Mouse (Mus musculus) CD4-positive helper T cell, adult 2 months (primary cell): Measurements from ENCODE around the gene Cfap61.
"Not testable (repeated sequence)": the region's sequence is repeated elsewhere in the genome, so short reads cannot be mapped to it uniquely, and the experiment has no call there.

Source experiments
- DNase-seq: peaks from one replicate; pipeline ENCODE4 v3.0.0-alpha.2; 2012; ENCODE audit warnings: low read depth, missing footprints, low spot score

Gene Cfap61

DNA sequence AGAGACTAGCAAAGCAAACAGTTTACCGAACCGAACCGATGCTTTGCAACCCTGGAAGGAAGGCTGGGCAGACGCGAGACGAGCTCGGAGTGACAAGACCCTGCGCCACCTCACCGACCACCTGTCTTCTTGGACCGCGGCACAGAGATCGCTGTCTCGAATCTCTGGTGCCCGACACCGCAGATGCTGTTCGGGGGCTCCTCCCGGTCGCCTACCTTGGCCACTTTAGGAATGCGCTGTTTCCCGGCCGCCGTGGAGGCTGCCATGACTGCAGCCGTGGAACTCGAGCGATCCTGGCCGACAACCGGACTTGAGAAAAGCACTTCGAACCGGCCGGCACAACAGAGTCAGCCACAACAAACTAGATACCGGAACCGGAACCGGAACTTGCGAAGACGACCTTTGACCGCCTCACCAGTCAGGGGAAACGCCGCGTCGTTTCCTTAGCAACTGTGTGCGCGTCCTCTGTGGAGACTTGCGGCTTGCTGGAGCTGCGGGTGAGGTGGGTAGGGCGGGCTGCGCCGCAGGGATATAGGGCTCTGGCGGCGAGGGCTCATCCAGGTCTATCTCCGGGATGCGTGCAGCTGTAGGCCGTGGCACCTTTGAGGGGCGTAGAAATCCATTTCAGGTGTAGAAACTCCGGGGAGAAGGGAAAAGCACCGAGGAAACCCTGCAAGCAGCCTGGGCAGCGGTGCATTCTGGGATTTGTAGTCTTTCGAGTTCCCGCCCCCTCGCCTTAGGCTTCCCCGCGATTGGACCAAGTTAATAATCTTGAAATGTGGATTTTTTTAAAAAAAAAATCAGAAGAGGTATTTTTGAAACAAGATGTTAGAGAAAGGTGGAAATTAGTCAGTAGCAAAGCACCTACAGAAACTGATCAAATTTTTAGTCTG lies at the start of gene Cfap61, which contains the start of gene Crnkl1:
Cfap61 (plus strand) TSS at position 446 of the 893 bp plus-strand sequence.
Crnkl1 (minus strand) TSS at position 676 of the 893 bp plus-strand sequence.
- peak; percentile 96 for DNase-seq

DNA sequence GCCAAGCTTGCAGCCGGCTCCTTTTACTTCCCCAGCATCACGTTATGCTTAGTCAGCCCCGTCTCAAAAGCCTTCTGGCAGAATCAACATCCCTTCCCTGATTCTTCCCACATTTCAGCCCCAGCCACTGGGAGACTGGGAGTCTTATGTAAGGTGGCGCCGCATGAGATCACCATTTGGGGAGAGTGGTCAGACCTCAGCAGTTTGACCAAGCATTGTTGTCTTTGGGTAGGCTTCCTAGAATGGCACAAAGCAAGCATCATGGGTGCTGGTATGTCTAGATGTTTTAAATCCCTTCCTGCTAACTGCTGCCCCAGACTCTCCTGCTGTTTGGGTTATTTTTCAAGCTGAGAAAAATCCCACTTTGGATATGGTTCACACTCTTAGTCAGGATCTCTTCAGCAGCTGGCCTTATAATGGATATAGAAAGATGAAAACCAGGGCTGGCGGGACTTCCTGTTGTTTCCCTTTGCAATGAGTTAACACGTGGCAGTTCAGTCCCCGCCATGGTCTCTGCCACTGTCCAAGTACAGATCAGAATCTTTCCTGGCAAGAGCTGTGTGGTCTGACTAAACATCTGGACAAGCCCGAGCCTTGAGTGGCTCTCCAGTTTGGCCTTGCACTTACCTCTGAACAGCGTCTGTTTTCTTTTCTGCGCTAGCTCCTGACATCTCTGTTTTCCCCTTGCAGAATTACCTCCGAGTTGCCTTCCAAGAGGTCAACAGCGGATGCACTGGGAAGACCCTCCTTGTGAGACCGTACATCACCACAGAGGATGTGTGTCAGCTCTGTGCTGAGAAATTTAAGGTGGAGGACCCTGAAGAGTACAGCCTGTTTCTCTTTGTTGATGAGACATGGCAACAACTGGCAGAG lies 49.4 kb upstream of the Cfap61 start:
- no peak for DNase-seq

DNA sequence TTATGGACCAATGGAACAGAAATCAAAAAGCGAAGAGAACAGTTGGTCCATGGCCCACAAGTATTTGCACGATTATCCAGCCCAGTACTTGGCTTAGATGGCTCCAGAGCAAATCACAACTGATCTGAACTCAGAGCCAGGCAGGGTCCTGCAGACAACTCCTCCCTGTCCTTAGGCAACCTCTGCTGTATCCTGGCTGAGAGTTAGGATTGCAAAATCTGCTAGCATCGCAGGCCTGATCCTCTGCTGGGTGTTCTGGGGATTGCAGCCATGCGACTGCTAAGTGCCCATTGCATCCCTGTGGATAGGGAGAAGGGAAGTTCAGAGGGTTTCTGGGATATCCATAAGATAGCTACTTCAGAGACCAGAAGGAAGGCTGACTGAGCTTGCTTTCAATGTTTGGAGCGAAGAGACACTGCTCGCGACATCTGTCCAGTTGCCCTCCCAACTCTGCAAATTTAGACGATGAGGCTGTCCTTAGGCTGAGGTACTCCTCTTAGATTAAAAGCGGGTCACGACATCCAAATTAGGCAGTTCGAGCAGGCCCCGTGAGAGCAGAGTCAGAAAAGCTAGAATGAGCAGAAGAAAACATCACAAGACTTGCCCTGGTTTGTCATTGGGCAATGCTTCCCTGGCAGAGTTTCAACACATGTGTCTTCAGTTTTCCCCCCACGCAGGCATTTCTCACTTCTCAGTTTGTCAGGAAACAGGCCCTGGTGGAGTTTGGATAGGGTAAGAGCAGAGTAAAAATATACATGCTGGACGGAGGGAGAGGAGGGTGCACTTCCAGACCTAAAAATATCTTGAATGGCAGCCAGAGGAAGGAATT lies 46.4 kb upstream of the Cfap61 start:
- DNase-seq: no peak

GRCm38 (mm10) chr2:145888766-145889480 lies 45.7 kb upstream of the Cfap61 start:
- DNase-seq: no peak

- DNase-seq: no peak
Measured at GRCm38 (mm10) chr2:145890571-145890970, 44.0 kb upstream of the Cfap61 start.

GRCm38 (mm10) chr2:145893756-145894155 lies 40.8 kb upstream of the Cfap61 start:
- DNase-seq: no peak

- no peak for DNase-seq
Measured at GRCm38 (mm10) chr2:145898106-145898505, 36.5 kb upstream of the Cfap61 start.

DNA sequence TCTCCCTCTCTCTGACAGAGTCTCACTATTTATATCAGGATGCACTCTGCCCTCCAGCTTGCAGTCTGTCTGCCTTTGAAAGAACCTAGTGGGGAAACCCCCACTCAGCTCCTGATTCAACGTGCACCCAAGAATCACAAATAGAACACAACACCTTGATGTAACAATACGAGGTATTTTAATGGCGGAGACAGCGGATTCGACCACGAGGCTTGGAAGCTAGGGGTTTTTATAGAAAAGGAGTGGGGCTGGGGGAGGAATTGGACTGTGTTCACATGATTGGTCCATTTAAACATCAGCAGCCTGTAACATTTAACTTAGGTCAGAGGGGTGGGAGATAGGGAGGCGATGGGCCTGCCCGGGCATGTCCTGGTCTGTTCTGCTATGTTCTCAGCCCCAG lies 34.3 kb upstream of the Cfap61 start:
- DNase-seq: not testable (repeated sequence)

DNA sequence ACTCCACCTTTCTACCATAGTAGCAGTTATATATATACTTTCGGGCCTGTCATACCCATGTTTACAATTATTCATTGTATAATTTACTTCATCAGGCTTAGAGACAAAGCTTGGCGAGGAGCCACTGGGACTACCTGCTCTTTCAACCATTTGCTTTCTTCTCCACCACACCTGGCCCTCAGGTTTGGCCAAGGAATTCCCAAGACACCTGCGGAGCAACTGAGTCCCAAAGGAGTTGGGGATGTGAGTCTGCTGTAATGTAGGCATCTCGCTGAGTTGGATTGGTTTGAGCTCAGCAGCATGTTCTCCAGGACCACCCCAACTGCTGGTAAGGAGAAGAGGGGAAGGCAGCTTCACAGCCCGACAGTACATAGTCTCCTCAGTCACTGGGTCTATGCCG lies 32.7 kb upstream of the Cfap61 start, which contains the start of gene Naa20:
Naa20 (plus strand) TSS at position 239 of the 400 bp plus-strand sequence.
- no peak for DNase-seq

GRCm38 (mm10) chr2:145903061-145903901 lies 31.3 kb upstream of the Cfap61 start:
- peak; percentile 89 for DNase-seq

DNA sequence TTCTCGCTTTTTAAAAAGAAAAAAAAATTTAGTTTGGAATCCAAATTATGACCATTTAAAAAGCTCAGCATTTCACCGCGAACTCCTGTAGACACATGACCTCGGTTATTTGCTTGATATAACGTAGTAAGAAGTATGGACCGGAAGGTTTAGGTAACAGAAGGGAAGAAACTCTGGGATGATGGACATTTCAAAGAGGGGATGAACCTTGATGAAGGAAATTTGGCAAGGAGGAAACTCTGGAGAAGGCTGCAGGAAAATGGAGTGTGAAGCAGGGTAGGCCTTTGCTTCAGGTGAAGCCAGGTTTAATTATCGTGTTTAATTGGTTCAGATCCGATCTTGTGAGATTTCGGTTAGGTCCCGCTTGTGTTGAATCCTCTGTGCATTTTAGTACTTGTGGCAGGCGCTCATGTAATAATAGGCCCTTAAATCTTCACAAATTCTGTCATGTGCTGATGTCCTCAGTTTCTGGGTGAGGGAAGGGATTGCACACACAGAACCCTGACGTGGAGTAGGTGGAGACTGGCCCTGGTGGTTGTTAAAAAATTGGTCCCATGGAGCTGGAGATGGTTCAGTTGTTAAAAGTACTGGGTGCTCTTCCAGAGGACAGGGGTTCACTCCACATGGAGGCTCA lies 30.5 kb upstream of the Cfap61 start:
- DNase-seq: peak; percentile 28

GRCm38 (mm10) chr2:145905156-145905555 lies 29.4 kb upstream of the Cfap61 start:
- DNase-seq: peak; percentile 83

DNA sequence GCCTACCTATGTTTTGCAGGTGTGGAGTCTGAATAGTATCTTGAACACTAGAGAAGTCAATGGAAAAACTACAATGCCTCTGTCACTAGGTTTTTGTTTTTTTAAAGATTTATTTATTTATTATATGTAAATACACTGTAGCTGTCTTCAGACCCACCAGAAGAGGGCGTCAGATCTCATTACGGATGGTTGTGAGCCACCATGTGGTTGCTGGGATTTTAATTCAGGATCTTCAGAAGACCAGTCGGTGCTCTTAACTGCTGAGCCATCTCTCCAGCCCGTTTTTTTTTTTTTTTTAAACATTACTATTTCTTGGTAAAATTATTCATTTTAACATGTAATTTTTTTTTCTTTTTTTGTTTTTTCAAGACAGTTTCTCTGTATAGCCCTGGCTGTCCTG lies 28.7 kb upstream of the Cfap61 start:
- not testable (repeated sequence) for DNase-seq

DNA sequence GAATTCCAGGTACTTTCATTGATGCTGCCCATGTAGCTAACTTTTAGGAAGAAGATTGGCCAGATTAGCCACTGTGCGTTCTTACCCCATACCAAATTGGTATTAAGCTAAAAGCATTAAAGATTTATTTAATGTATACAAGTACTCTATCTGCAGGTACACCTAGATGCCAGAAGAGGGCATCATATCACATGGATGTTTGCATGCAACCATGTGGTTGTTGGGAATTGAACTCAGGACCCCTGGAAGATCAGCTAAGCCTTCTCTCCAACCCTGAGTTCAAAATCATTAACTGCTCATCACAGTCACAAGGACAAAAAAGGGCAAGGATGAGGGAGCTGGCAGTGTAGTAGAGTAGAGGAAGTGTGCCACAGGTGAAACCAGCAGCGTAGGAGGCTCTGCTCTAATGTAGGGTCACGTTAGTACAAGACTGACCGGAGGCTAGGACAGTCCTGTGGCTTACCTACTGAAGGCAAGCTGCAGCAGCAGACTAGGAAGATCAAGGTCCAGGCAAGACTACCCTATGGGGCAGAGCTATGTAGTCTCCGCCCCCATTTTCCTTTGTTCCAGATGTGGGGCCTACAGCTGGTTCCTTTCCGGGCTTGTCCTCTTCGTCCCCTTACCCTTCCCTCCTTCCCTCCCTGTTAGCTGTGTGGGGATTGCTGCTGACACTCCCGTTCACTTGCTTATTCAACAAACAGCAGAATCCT lies 13.5 kb upstream of the Cfap61 start:
- no peak for DNase-seq

DNA sequence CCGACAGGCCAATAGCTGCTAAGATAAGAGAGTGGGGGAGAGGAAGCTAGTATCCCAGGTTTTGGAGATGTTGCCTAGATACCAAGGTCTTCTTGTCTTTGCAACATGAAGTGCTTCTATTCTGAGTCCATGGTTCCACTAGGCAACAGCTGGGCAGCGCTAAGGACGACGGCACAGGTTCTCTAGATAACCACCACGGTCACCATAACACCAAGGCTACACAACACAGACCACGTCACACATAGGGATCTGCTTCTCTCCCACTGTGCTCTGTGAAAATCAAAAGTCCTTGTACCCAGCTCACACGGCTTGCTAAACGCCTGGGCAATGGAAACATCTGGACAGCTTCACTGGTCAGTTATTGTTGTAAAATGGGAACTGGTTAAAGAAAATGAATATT lies 2.4 kb downstream of the Cfap61 start:
- no peak for DNase-seq

DNA sequence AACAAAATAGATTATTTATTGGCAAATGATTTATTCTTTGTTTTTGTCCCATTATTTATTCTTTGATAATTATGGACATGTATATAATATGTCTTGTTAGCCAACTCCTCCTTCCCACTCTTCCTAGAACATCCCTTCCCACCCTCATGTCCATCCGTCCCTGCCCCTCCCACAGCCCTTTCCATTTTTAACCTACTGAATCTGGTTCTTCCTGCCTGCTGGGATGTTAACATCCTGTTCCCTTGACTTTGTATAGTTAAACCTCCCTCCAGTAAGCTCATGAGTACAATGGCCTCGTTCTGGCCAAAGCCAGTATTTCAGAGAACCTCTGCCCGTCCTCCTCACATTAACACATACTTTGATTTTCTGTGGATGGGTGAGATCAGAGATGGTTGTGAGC lies 6.8 kb downstream of the Cfap61 start:
- DNase-seq: no peak

DNA sequence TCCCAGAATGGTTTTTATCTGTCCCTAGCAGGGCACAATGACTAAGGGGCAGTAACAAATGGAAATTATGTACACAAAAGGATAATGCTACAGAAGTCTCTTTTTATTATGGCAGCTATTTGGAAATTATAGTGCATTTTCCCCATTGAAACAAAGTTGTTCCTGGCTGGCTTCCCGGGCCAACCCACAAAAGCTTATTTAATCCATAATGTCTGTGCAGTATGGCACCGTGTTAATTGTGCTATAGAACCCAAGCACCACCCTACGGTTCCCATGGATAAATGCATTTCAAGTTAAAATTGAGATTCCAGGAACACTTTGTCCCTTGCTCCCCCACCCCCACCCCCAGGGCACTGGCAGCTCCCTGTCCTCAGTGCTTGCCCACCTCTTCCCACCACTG lies 9.7 kb downstream of the Cfap61 start:
- DNase-seq: no peak

DNA sequence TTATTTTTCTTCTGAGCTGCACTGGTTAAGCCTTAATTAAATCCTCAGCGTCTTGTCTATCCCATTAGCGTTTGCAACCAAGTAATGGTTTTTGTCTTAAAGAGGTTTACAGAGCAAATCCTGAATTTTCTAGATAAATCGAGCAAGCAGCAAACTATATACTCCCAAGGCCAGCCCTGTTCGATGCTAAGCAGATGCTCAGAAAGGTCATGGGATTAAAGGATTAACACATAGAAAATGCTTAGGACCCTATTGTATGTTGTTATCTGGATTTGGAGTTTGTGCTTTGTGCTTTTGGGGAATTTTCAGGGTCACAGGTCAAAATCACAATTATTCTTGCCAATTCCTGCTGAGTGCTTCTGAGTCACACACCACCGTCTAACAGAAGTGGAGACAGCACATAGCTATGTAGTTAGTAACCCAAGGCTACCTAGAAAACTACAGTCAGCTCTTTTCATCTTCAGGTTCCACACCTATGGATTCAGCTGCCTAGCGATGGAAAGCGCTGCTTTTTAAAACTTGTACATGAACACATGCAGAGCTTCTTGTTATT lies 13.9 kb downstream of the Cfap61 start:
- DNase-seq: no peak
